Mouse (Mus musculus) heart, embryonic 13.5 days (tissue): ENCODE measurements around the gene Dlgap5. TPM values are rescaled to one million over a fixed set of nuclear protein-coding genes. Genes with fewer than 3 reads are reported as not detected.
A peak's percentile ranks its signal among the peaks of the same experiment; 100 is the strongest.
"Not testable (repeated sequence)": the region's sequence is repeated elsewhere in the genome, so short reads cannot be mapped to it uniquely, and the experiment has no call there.

Source experiments
- ATAC-seq: fragments of 200-750 bp; cut with Nextera tagmentation; 2 replicates; pipeline ENCODE4 v1.8.0; 2017; ENCODE audit warnings: moderate TSS enrichment; ENCODE audit not compliant: insufficient number of reproducible peaks, low FRiP score, low TSS enrichment; ENCODE audit errors: extremely low read depth
- H3K27ac ChIP-seq: fragments of 300-500 bp; sonication (generic); replicated peaks from 2 replicates; pipeline ENCODE4 v1.5.1; 2015; ENCODE audit warnings: moderate library complexity, mild to moderate bottlenecking, inconsistent platforms
- H3K27me3 ChIP-seq: fragments of 300-500 bp; sonication (generic); replicated peaks from 2 replicates; pipeline ENCODE4 v1.6.1; 2015; ENCODE audit warnings: mild to moderate bottlenecking, inconsistent platforms
- H3K36me3 ChIP-seq: fragments of 300-500 bp; sonication (generic); 2 replicates; pipeline ENCODE4 v1.6.1; 2015; ENCODE audit warnings: mild to moderate bottlenecking, inconsistent platforms
- H3K4me1 ChIP-seq: fragments of 300-500 bp; sonication (generic); 2 replicates; pipeline ENCODE4 v1.6.1; 2015; ENCODE audit warnings: inconsistent platforms
- H3K4me2 ChIP-seq: fragments of 300-500 bp; sonication (generic); 2 replicates; pipeline ENCODE4 v1.6.1; 2015; ENCODE audit warnings: inconsistent platforms, mild to moderate bottlenecking, moderate library complexity
- H3K4me3 ChIP-seq: fragments of 300-500 bp; sonication (generic); 2 replicates; pipeline ENCODE4 v1.5.1; 2015; ENCODE audit warnings: moderate library complexity, mild to moderate bottlenecking, inconsistent platforms
- H3K9ac ChIP-seq: fragments of 300-500 bp; sonication (generic); 2 replicates; pipeline ENCODE4 v1.6.1; 2015; ENCODE audit warnings: inconsistent platforms, mild to moderate bottlenecking, moderate library complexity
- H3K9me3 ChIP-seq: fragments of 300-500 bp; sonication (generic); 2 replicates; pipeline ENCODE4 v1.6.1; 2016; ENCODE audit warnings: inconsistent platforms
- WGBS: fragments of 180-500 bp; shearing (Covaris S2); methylation state at CpG from one replicate; pipeline ENCODE4 v1.1.7; 2015; ENCODE audit warnings: mixed read lengths; 5-methylcytosine and 5-hydroxymethylcytosine counted together
- polyA plus RNA-seq: library from polyadenylated mRNA; unstranded; fragments of >200 nt; fragmentation: Nextera tagmentation; extraction: Ambion mirVana; gene quantifications from 2 replicates; pipeline ENCODE4 v1.2.1, GENCODE M21; 2015

The Dlgap5 gene
- polyA plus RNA-seq: 31.0 and 33.4 TPM in 2 replicates

GRCm38 (mm10) chr14:47417775-47418665 lies at the start of gene Dlgap5:
Gene Dlgap5, minus strand, starts transcription at chr14:47418407.
- H3K4me2 ChIP-seq: peak within 1 kb of the TSS; percentile 79
- peak; percentile 90 for ATAC-seq
- no peaks in the 10 kb centered on the region for H3K27me3 ChIP-seq
- peaks cover 21% of the 10 kb centered on the region for H3K4me1 ChIP-seq
- H3K27ac ChIP-seq: peak within 1 kb of the TSS; percentile 62
- H3K9me3 ChIP-seq: no peaks in the 10 kb centered on the region
- H3K36me3 ChIP-seq: peaks cover 35% of the 10 kb centered on the region
- H3K4me3 ChIP-seq: peak within 1 kb of the TSS; percentile 75
- peak within 1 kb of the TSS; percentile 83 for H3K9ac ChIP-seq
- 2% methylated on average over 36 of the region's 36 CpGs for WGBS

DNA sequence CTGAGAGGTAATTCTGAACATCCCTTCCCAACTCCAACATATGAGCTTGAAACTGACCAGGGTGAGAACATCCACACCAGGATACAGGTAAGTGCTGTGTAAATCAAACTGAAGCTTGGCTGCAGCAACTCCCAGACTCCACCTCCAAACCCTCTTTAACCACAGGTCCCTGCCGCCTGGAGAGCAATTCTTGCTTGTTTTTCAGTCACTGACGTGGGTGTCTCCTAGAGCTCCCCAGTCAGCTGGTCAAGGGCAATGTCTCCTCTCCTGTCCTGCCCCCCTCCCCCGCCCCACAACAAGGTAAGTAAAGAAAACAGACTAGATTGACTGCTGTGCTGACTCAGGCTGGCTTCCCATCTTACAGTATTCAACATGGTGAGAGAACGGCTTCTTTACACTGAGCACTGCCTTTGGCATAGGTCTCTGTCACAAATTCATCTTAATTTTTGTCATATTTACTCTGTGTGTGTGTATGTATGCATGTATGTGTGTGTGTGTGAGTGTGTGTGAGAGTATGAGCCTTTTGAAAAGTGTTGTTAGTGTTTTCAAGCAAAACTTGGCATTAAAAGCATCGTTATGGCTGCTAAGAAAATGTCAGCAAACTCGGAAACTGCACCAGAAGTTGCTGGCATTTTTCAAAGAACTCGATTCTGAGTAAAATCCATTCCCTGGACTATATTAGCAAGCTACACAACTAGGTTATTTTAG lies 47.4 kb upstream of the Dlgap5 start:
- H3K27ac ChIP-seq: no peak overlapping the region
- H3K36me3 ChIP-seq: no peaks in the 10 kb centered on the region
- H3K4me1 ChIP-seq: no peaks in the 10 kb centered on the region
- H3K4me2 ChIP-seq: no peak overlapping the region
- peaks cover 19% of the 10 kb centered on the region for H3K27me3 ChIP-seq
- no peaks in the 10 kb centered on the region for H3K9me3 ChIP-seq
- H3K9ac ChIP-seq: no peak overlapping the region
- H3K4me3 ChIP-seq: no peak overlapping the region
- no peak for ATAC-seq
- 48% methylated on average over 7 of the region's 7 CpGs for WGBS

DNA sequence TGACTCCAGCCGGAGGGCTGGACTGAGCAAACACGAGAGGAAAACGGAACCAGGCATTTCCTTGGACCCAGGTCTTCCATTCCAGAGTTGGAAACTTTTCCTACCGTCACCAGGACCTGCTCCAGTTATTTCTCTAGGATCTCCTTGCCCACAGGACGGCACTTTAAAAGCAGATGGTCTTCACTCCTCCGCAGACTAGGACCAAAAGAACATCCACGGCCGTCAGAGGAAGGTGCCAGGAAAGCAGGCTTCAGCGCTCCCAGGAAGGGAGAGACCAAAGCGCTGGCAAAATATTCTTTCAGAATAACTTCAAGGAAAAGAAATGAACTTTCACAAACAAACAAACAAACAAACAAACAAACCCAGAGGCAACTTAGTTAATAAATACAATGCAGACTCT lies 46.2 kb upstream of the Dlgap5 start:
- Histone ChIP-seq H3K4me3 (no peak overlapping the region), H3K9ac (no peak overlapping the region), H3K27ac (no peak overlapping the region), H3K4me2 (no peak overlapping the region), H3K4me1 (no peaks in the 10 kb centered on the region), H3K9me3 (no peaks in the 10 kb centered on the region), H3K36me3 (no peaks in the 10 kb centered on the region), H3K27me3 (peaks cover 19% of the 10 kb centered on the region)
- no peak for ATAC-seq
- WGBS: 70% methylated on average over 10 of the region's 10 CpGs

GRCm38 (mm10) chr14:47462877-47463460 lies 44.8 kb upstream of the Dlgap5 start:
- no peak overlapping the region for H3K4me2 ChIP-seq
- H3K27me3 ChIP-seq: peaks cover 19% of the 10 kb centered on the region
- no peaks in the 10 kb centered on the region for H3K36me3 ChIP-seq
- H3K9me3 ChIP-seq: no peaks in the 10 kb centered on the region
- H3K4me1 ChIP-seq: no peaks in the 10 kb centered on the region
- H3K9ac ChIP-seq: no peak overlapping the region
- H3K27ac ChIP-seq: no peak overlapping the region
- no peak for ATAC-seq
- 68% methylated on average over 9 of the region's 9 CpGs for WGBS
- H3K4me3 ChIP-seq: no peak overlapping the region

DNA sequence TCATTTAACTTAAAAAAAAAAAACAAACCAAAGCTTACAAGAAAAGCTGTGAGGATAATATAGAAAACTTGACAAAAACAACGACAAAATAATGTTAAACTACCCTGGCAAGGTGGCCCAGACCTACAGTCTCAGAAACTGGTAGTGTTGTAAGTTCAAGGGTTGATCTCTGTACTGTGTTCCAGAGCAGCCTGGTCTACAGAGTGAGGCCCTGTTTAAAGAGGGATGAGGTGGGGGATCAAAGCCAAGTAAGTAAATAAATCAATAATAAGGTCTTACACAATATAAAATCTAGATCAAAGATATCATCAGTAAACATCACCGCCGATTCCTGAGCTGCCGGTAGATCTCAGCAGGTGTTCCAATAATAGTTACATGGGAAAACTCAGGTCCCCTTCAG lies 44.2 kb upstream of the Dlgap5 start:
- H3K4me2 ChIP-seq: no peak overlapping the region
- no peak for ATAC-seq
- no peak overlapping the region for H3K4me3 ChIP-seq
- WGBS: 74% methylated on average over 4 of the region's 4 CpGs
- no peak overlapping the region for H3K27ac ChIP-seq
- H3K4me1 ChIP-seq: no peaks in the 10 kb centered on the region
- H3K9ac ChIP-seq: no peak overlapping the region
- no peaks in the 10 kb centered on the region for H3K9me3 ChIP-seq
- no peaks in the 10 kb centered on the region for H3K36me3 ChIP-seq
- H3K27me3 ChIP-seq: peaks cover 19% of the 10 kb centered on the region

DNA sequence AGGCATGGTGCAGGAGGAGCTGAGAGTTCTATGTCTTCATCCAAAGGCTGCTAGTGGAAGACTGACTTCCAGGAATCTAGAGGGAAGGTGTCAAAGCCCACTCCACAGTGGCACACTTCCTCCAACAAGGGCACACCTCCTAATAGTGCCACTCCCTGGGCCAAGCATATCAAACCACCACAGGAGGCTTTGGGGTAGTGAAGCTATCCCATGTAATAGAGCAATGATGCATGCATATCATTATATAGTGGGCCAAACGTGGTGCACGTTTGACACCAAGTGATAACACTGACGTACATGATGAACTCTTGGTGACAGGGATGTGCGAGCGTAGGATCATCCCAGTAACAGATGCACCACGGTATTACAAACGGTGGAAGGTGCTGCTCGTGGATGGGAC lies 43.8 kb upstream of the Dlgap5 start:
- 73% methylated on average over 8 of the region's 8 CpGs for WGBS
- H3K4me1 ChIP-seq: no peaks in the 10 kb centered on the region
- H3K27me3 ChIP-seq: peaks cover 18% of the 10 kb centered on the region
- no peak overlapping the region for H3K4me2 ChIP-seq
- no peak overlapping the region for H3K9ac ChIP-seq
- H3K9me3 ChIP-seq: no peaks in the 10 kb centered on the region
- no peaks in the 10 kb centered on the region for H3K36me3 ChIP-seq
- no peak overlapping the region for H3K4me3 ChIP-seq
- H3K27ac ChIP-seq: no peak overlapping the region
- ATAC-seq: no peak

DNA sequence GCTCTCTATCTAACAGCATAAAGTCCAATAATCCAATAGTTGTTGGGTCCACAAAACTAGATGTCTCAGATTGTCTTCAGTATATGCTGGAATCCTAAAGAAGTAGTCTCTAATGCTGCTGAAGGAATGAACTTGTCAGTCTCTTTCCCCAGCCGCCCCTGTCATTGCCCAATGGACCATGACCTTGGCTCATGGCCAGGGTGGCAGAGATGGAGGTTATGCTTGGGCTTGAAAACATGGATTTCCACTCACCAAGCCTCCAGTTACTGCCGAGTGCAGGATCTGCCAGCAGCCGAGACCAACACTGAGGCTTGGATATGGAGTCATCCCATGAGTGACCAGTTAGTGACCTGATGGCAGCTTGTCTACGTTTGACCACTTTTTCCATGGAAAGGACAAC lies 41.3 kb upstream of the Dlgap5 start:
- Histone ChIP-seq H3K9me3 (no peaks in the 10 kb centered on the region), H3K4me3 (no peak overlapping the region), H3K4me2 (no peak overlapping the region), H3K4me1 (no peaks in the 10 kb centered on the region), H3K36me3 (no peaks in the 10 kb centered on the region), H3K27ac (no peak overlapping the region), H3K9ac (no peak overlapping the region), H3K27me3 (peaks cover 3% of the 10 kb centered on the region; the same call in 1 of the 2 replicates)
- no peak for ATAC-seq
- WGBS: 77% methylated on average over 4 of the region's 4 CpGs

- H3K9ac ChIP-seq, H3K27me3 ChIP-seq, H3K36me3 ChIP-seq, ATAC-seq, H3K27ac ChIP-seq, H3K9me3 ChIP-seq, H3K4me2 ChIP-seq, H3K4me1 ChIP-seq, H3K4me3 ChIP-seq: not testable (repeated sequence)
- WGBS: 82% methylated on average over 3 of the region's 5 CpGs
Observed at GRCm38 (mm10) chr14:47450121-47450520, 31.9 kb upstream of the Dlgap5 start, which contains the start of gene Fbxo34. Gene Fbxo34, plus strand, starts transcription at chr14:47450421.

DNA sequence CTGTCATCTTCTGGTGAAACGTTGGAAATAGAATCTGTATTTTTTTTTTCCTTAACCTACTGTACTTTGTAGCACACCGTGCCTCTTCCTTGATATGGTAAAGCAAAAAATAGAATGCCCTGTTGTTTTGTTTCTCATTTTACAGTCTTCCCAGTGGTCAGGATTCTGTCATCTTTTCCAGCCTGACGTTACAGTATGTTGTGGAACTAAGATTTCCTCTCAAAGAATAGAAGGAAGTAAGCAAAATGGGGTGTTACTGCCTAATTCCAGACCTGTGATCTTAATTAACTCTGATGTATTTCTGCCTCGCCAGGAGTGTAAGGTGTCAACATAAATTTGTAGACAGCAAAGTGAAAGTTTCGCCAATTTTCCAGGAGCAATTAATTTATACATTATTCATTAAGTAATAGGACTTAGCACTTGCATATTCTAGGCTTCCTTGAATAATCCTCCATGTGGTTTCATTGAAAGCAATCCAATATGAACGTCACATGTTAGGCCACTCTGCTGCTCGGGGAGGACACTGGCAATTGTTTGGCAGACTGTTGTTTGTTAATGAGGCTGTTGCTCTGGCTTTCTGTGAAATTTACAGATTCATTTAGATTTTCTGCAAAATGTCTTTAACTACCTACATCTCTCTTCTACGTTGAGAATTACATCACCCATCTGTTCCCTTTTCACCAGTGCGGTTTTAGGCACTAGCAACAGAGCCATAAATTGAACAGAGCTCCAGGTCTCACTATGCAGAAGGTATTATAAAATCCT lies 27.3 kb upstream of the Dlgap5 start:
- no peaks in the 10 kb centered on the region for H3K27me3 ChIP-seq
- WGBS: 57% methylated on average over 9 of the region's 9 CpGs
- ATAC-seq: no peak

GRCm38 (mm10) chr14:47444907-47445306 lies 26.7 kb upstream of the Dlgap5 start:
- Histone ChIP-seq H3K9ac (no peak overlapping the region), H3K27me3 (no peaks in the 10 kb centered on the region), H3K4me2 (peak overlapping the region; percentile 18; the same call in 1 of the 2 replicates), H3K4me3 (no peak overlapping the region), H3K36me3 (no peaks in the 10 kb centered on the region), H3K27ac (peak overlapping the region; percentile 73), H3K4me1 (no peaks in the 10 kb centered on the region), H3K9me3 (peaks cover 9% of the 10 kb centered on the region; the same call in 1 of the 2 replicates)
- 52% methylated on average over 2 of the region's 2 CpGs for WGBS
- no peak for ATAC-seq

More for the DNA sequence above, 27.3 kb upstream of the Dlgap5 start:
- Histone ChIP-seq H3K36me3 (no peaks in the 10 kb centered on the region), H3K9ac (no peak overlapping the region), H3K4me3 (no peak overlapping the region), H3K4me2 (peak overlapping the region; percentile 18; the same call in 1 of the 2 replicates), H3K27ac (peak overlapping the region; percentile 73), H3K9me3 (peaks cover 3% of the 10 kb centered on the region; the same call in 1 of the 2 replicates), H3K4me1 (no peaks in the 10 kb centered on the region)
